Mouse (Mus musculus) midbrain, embryonic 15.5 days (tissue): ENCODE results near the gene Dnah17. TPM values are rescaled to one million over a fixed set of nuclear protein-coding genes. Genes with fewer than 3 reads are reported as not detected.

Experiments
- microRNA-seq: library from miRNA; unstranded; fragments of <30 nt; microRNA quantifications from one replicate; pipeline ENCODE4, GENCODE M21; 2016
- polyA plus RNA-seq: library from polyadenylated mRNA; unstranded; fragments of >200 nt; fragmentation: Nextera tagmentation; extraction: Ambion mirVana; gene quantifications from 2 replicates; pipeline ENCODE4 v1.2.1, GENCODE M21; 2015

Gene Dnah17
- polyA plus RNA-seq, 1 experiment from 2014 or later, result 0.34 TPM

Small RNAs within 50 kb of the gene (microRNA-seq; reads per million reads assigned to microRNA genes)
- not detected for gene Mir6933

Other genes with a start within 250 kb of the Dnah17 start
- gene Socs3, start 160.6 kb downstream of the Dnah17 start, polyA plus RNA-seq, result 8.7 and 8.9 TPM in 2 replicates
- 62.5 and 63.5 TPM in 2 replicates for gene Pgs1, start 144.3 kb downstream of the Dnah17 start, polyA plus RNA-seq
- gene Cyth1, start 118.0 kb upstream of the Dnah17 start, polyA plus RNA-seq, result 28.5 and 30.2 TPM in 2 replicates
- 20.1 and 23.1 TPM in 2 replicates for gene Usp36, start 159.6 kb upstream of the Dnah17 start, polyA plus RNA-seq
- gene Cep295nl, start 211.9 kb upstream of the Dnah17 start, polyA plus RNA-seq, result 0.09 and 0.27 TPM in 2 replicates
- 83.4 and 83.6 TPM in 2 replicates for gene Timp2, start 225.1 kb upstream of the Dnah17 start, polyA plus RNA-seq